Mouse (Mus musculus) ovary, postnatal 36 days (tissue): Measurements from ENCODE around the gene Rasal2.

Experiments
- DNase-seq: peaks from one replicate; pipeline ENCODE4 v3.0.0; 2022; ENCODE audit warnings: low spot score, mixed read lengths

Gene Rasal2

GRCm38 (mm10) chr1:157412454-157413369, at the start of gene Rasal2:
Gene Rasal2 (minus strand): TSS chr1:157412595.
- DNase-seq = peak; percentile 95

- no peak for DNase-seq
These were observed 48.9 kb upstream of the Rasal2 start for GRCm38 (mm10) chr1:157461276-157461675.

- no peak for DNase-seq
These were observed 47.5 kb upstream of the Rasal2 start for GRCm38 (mm10) chr1:157459904-157460303.

- peak; percentile 86 for DNase-seq
These were observed 46.2 kb upstream of the Rasal2 start, which contains the start of gene Cryzl2 for GRCm38 (mm10) chr1:157458421-157459208. Gene Cryzl2 (plus strand): TSS chr1:157458577.

- no peak for DNase-seq
These were observed 45.4 kb upstream of the Rasal2 start for GRCm38 (mm10) chr1:157457789-157458188.

- no peak for DNase-seq
These were observed 42.5 kb upstream of the Rasal2 start for GRCm38 (mm10) chr1:157454876-157455275.

- no peak for DNase-seq
These were observed 40.6 kb upstream of the Rasal2 start for GRCm38 (mm10) chr1:157452759-157453549.

GRCm38 (mm10) chr1:157452284-157452683, 39.9 kb upstream of the Rasal2 start:
- DNase-seq = no peak

- DNase-seq = peak; percentile 21
These were observed 37.7 kb upstream of the Rasal2 start for GRCm38 (mm10) chr1:157449981-157450636.

GRCm38 (mm10) chr1:157449532-157449931, 37.1 kb upstream of the Rasal2 start:
- DNase-seq = no peak

- no peak for DNase-seq
These were observed 36.4 kb upstream of the Rasal2 start for GRCm38 (mm10) chr1:157448805-157449188.

- no peak for DNase-seq
These were observed 35.9 kb upstream of the Rasal2 start for GRCm38 (mm10) chr1:157448164-157448804.

GRCm38 (mm10) chr1:157447142-157447541, 34.7 kb upstream of the Rasal2 start:
- DNase-seq = no peak

- DNase-seq = peak; percentile 72
These were observed 33.9 kb upstream of the Rasal2 start for GRCm38 (mm10) chr1:157446325-157446724.

GRCm38 (mm10) chr1:157445398-157445910, 33.1 kb upstream of the Rasal2 start:
- DNase-seq = no peak

GRCm38 (mm10) chr1:157444632-157445300, 32.4 kb upstream of the Rasal2 start:
- DNase-seq = no peak

GRCm38 (mm10) chr1:157443723-157444561, 31.5 kb upstream of the Rasal2 start:
- no peak for DNase-seq

- DNase-seq = no peak
These were observed 30.8 kb upstream of the Rasal2 start for GRCm38 (mm10) chr1:157443026-157443722.
